Mouse (Mus musculus) kidney, adult 2 months (tissue): ENCODE results near the gene Tbx20.

Experiments used
- CTCF ChIP-seq: fragments of 200-500 bp; conservative IDR thresholded peaks from 2 replicates; pipeline ENCODE4 v1.5.1; 2011; ENCODE audit warnings: low read depth, mild to moderate bottlenecking, control low read depth, low read length, moderate library complexity, mixed read lengths; ENCODE audit not compliant: insufficient read depth, insufficient read length
- POLR2A ChIP-seq: fragments of 200-500 bp; IDR thresholded peaks from one replicate; pipeline ENCODE4 v1.6.1; 2011; ENCODE audit warnings: low read depth, low read length, control low read depth

DNA sequence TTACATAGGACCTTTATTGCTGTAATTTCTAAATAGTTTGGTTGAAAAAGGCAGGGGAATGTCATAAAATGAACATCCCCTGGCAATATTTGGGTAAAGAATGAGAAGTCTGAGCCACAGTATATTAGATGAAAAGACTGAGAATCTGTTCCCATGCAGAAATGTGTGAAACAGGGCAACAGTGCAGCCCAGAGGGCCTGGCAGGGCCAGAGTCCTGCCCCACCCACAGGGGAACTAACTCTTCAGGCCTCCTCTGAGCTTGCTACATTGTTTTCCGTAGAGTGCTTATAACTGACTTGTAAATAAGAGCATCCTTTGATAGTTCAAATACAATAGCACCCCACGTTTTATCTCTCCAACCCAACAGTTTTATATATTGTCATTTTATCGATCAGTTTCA is 7.0 kb downstream of the Tbx20 start:
- no peak for TF ChIP-seq POLR2A
- no peak for TF ChIP-seq CTCF
